Mouse (Mus musculus) stomach, embryonic 16.5 days (tissue): Measurements from ENCODE around the gene Batf. TPM values are rescaled to one million over a fixed set of nuclear protein-coding genes. Genes with fewer than 3 reads are reported as not detected.
"Not testable (repeated sequence)": the region's sequence is repeated elsewhere in the genome, so short reads cannot be mapped to it uniquely, and the experiment has no call there.

Source experiments
- ATAC-seq: fragments of 200-750 bp; cut with Nextera tagmentation; 2 replicates; pipeline ENCODE4 v1.8.0; 2017; ENCODE audit warnings: moderate number of reproducible peaks, moderate TSS enrichment; ENCODE audit not compliant: insufficient read depth, low FRiP score
- H3K27ac ChIP-seq: fragments of 300-500 bp; sonication (generic); 2 replicates; pipeline ENCODE4 v1.5.1; 2014; ENCODE audit warnings: low read length
- H3K27me3 ChIP-seq: fragments of 300-500 bp; sonication (generic); 2 replicates; pipeline ENCODE4 v1.6.1; 2014; ENCODE audit warnings: low read length, control low read depth, mixed read lengths; ENCODE audit not compliant: control insufficient read depth, insufficient read depth
- H3K36me3 ChIP-seq: fragments of 300-500 bp; sonication (generic); 2 replicates; pipeline ENCODE4 v1.6.1; 2014; ENCODE audit warnings: low read length; ENCODE audit not compliant: control insufficient read depth, insufficient read depth
- H3K4me1 ChIP-seq: fragments of 300-500 bp; sonication (generic); 2 replicates; pipeline ENCODE4 v1.6.1; 2014; ENCODE audit warnings: low read length, control low read depth, mixed read lengths; ENCODE audit not compliant: control insufficient read depth, insufficient read depth
- H3K4me2 ChIP-seq: fragments of 300-500 bp; sonication (generic); 2 replicates; pipeline ENCODE4 v1.6.1; 2014; ENCODE audit warnings: low read depth, low read length, mixed read lengths
- H3K4me3 ChIP-seq: fragments of 300-500 bp; sonication (generic); replicated peaks from 2 replicates; pipeline ENCODE4 v1.5.1; 2014; ENCODE audit warnings: mild to moderate bottlenecking, low read length
- H3K9ac ChIP-seq: fragments of 300-500 bp; sonication (generic); 2 replicates; pipeline ENCODE4 v1.6.1; 2014; ENCODE audit warnings: low read length
- H3K9me3 ChIP-seq: fragments of 300-500 bp; sonication (generic); replicated peaks from 2 replicates; pipeline ENCODE4 v1.6.1; 2016; ENCODE audit warnings: low read length, control low read depth; ENCODE audit not compliant: control insufficient read depth
- WGBS: fragments of 180-500 bp; shearing (Covaris S2); extraction: QIAGEN DNeasy Blood & Tissue Kit; methylation state at CpG from one replicate; pipeline ENCODE4 v1.1.7; 2014; 5-methylcytosine and 5-hydroxymethylcytosine counted together
- polyA plus RNA-seq: library from polyadenylated mRNA; unstranded; fragments of >200 nt; fragmentation: Nextera tagmentation; extraction: Ambion mirVana; gene quantifications from 2 replicates; pipeline ENCODE4 v1.2.1, GENCODE M21; 2015

Gene Batf
- polyA plus RNA-seq, 1 experiment from 2014 or later: 4.6 TPM

DNA sequence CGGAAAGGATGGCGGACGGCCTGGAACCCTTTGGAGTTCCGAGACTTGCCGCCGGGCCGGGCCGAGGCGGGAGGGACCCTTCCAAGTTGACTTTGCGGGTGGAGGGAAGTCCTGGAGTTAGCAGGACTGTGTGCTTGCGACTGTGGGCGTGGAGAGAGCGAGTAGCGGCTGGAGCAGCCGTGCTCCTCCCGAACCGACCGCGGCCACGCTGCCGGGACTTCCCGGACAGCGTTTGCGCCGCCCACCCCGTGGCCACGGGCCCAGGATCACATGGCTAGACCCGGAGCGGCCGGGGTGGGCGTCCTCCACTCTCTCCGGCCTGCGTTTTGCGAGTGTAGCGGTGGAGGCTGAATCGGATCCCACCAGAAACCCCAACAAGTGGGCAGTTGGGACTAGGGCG is 11.7 kb downstream of the Batf start:
- peak overlapping the region; percentile 49 for H3K4me2 ChIP-seq
- peak overlapping the region; percentile 31 for H3K4me3 ChIP-seq
- H3K4me1 ChIP-seq, H3K9me3 ChIP-seq, H3K27ac ChIP-seq, H3K36me3 ChIP-seq, H3K27me3 ChIP-seq: not testable (repeated sequence)
- peak; percentile 93 for ATAC-seq
- WGBS: 21% methylated on average over 13 of the region's 37 CpGs
- H3K9ac ChIP-seq: peak overlapping the region; percentile 52; the same call in 1 of the 2 replicates

DNA sequence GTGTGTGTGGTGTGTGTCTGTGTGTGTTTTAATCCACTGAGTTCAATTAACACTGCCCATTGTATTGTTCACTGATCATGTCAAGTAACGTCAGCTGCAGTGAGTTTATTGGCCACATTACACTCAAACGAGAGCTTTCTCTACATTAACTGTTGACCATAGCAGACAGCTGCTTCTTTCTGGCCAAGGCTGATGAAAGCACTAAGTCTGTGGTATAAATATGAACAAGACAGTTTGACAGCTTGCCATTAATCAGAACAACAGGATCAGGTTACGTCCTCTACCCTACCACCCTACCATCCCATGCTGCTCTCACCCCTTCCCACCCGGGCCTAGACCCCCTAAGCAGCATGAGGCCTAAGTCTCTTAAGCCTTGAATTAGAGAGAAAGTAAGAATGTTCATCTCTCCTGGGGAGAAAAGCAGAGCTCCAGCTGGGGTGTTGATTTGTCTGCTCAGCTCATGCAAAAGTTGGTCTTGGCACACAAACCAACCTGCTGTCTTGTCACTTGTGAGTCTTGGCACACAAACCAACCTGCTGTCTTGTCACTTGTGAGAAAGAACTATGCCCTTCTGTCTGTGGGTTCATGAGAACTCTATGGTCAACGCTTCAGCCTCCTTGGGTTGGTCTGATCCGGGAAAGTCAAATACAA is 13.8 kb downstream of the Batf start:
- no peak overlapping the region for H3K27ac ChIP-seq

DNA sequence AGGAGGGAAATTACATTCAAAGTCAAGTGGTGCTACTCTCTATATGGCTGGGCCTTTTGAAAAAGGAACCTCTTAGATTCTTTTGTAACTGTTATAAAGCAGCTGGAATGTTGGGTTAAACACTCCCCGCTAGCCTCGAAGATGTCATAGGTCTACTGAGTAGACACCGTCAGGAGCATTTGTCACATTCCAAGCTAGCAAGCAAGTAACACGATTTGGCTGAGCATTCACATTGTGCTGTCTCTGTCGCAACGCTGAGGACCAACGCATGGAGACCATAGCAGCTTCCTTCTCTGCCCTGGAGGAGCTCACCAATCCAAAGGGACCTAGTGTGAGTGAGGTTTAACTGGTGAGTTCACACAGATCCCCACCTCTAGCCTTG is 14.4 kb downstream of the Batf start:
- H3K9me3 ChIP-seq: no peaks in the 10 kb centered on the region
- 66% methylated on average over 7 of the region's 7 CpGs for WGBS
- H3K9ac ChIP-seq: no peak overlapping the region
- H3K27me3 ChIP-seq: no peaks in the 10 kb centered on the region
- H3K4me1 ChIP-seq: peaks cover 10% of the 10 kb centered on the region; the same call in 1 of the 2 replicates
- no peak for ATAC-seq
- no peak overlapping the region for H3K4me2 ChIP-seq
- H3K36me3 ChIP-seq: no peaks in the 10 kb centered on the region
- no peak overlapping the region for H3K4me3 ChIP-seq
- no peak overlapping the region for H3K27ac ChIP-seq

More for the DNA sequence above, 13.8 kb downstream of the Batf start:
- WGBS: 66% methylated on average over 6 of the region's 6 CpGs
- H3K9ac ChIP-seq: no peak overlapping the region
- no peak overlapping the region for H3K4me2 ChIP-seq
- H3K36me3 ChIP-seq: no peaks in the 10 kb centered on the region
- peaks cover 8% of the 10 kb centered on the region; the same call in 1 of the 2 replicates for H3K4me1 ChIP-seq
- no peaks in the 10 kb centered on the region for H3K9me3 ChIP-seq
- no peak overlapping the region for H3K4me3 ChIP-seq
- no peaks in the 10 kb centered on the region for H3K27me3 ChIP-seq
- no peak for ATAC-seq

DNA sequence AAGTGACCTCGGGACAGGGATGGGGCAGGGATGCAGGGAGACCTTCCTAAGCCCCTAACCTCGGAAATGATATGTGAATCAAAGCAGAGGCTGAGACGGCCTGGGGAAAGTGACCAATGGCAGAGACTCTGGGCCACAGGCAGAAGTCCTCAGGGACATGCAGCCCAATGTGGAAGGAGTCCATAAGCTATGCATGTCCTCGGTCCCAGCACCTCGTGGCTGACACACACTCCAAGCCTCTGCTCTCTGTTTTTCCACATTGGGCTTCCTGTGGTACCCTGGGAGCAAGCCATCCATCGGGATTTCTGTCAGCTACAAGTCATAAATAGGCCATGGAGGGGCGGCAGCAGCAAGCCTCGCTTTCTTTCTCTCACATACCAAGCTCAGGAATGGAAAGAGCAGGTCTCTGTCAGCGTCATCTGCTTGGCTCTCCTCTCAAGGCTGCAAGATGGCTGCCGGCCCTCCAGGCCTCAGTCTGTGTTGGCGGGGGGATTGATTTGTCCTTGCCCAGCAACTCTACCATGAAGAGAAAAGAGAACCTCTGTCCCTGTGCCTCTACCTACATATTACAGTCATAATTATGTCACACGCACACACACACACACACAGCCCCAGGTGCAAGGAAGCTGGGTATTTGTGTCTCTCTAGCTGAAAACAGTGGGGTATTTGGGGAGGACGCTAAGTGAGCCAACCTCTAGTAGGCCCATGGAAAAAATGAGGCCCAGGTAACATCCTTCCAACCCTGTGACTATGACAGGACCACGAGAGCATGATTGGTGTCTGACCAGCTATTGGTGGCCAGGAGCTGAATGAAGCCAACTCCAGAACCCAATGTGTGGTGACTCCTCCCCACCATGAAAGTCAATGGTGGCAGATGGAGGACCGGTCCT is 15.9 kb downstream of the Batf start:
- no peaks in the 10 kb centered on the region for H3K36me3 ChIP-seq
- no peaks in the 10 kb centered on the region for H3K27me3 ChIP-seq
- H3K9me3 ChIP-seq: no peaks in the 10 kb centered on the region
- peaks cover 12% of the 10 kb centered on the region for H3K4me1 ChIP-seq
- no peak overlapping the region for H3K27ac ChIP-seq
- no peak overlapping the region for H3K4me2 ChIP-seq
- no peak overlapping the region for H3K9ac ChIP-seq
- 74% methylated on average over 15 of the region's 15 CpGs for WGBS
- ATAC-seq: no peak
- H3K4me3 ChIP-seq: no peak overlapping the region

DNA sequence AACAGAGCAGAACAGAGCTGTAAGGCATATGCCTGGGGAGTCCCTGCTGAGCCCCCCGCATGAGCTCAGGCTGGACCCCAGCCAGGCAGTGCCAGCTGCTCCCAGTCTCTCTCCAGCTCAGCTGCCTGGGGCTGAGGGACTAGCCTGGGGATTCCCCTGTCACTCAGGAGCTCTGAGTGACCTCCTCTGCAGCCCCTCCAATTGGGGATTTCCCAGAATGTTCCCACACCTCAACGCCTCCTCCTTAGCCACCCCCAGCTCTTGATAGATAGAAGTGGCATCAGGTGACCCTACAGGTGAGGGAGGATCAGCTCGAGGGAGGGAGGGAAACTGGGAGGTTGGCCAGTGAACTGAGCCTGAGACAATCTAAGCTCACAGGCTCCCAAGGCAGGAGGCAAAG is 17.0 kb downstream of the Batf start:
- no peaks in the 10 kb centered on the region for H3K9me3 ChIP-seq
- no peaks in the 10 kb centered on the region for H3K36me3 ChIP-seq
- H3K4me2 ChIP-seq: no peak overlapping the region
- no peaks in the 10 kb centered on the region for H3K27me3 ChIP-seq
- no peak overlapping the region for H3K9ac ChIP-seq
- no peak for ATAC-seq
- H3K4me1 ChIP-seq: peaks cover 12% of the 10 kb centered on the region
- no peak overlapping the region for H3K27ac ChIP-seq
- no peak overlapping the region for H3K4me3 ChIP-seq
- 66% methylated on average over 3 of the region's 3 CpGs for WGBS

DNA sequence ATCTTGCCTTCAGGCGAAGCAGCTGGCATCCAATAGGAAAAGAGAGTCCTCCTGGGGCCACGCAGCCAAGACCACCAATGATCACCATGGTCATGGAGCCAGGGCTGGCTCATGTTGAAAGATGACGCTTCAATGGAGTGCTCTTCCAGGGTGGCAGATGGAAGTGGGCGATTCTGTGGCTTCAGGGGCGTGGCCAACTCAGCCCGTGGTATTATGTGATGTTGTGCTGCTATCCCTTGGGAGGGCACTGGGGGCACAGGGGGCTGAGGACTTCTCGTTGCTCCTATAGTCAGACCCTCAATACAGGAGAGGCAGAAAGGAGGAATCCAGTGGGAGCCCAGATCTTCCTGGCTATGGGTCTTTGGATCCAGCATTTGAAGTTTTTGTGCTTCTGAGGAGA is 18.1 kb downstream of the Batf start:
- Histone ChIP-seq H3K4me1 (peaks cover 12% of the 10 kb centered on the region), H3K27ac (peak overlapping the region; percentile 93), H3K4me3 (no peak overlapping the region), H3K9ac (no peak overlapping the region), H3K4me2 (no peak overlapping the region), H3K27me3 (no peaks in the 10 kb centered on the region), H3K36me3 (no peaks in the 10 kb centered on the region), H3K9me3 (no peaks in the 10 kb centered on the region)
- ATAC-seq: no peak
- 72% methylated on average over 7 of the region's 7 CpGs for WGBS

DNA sequence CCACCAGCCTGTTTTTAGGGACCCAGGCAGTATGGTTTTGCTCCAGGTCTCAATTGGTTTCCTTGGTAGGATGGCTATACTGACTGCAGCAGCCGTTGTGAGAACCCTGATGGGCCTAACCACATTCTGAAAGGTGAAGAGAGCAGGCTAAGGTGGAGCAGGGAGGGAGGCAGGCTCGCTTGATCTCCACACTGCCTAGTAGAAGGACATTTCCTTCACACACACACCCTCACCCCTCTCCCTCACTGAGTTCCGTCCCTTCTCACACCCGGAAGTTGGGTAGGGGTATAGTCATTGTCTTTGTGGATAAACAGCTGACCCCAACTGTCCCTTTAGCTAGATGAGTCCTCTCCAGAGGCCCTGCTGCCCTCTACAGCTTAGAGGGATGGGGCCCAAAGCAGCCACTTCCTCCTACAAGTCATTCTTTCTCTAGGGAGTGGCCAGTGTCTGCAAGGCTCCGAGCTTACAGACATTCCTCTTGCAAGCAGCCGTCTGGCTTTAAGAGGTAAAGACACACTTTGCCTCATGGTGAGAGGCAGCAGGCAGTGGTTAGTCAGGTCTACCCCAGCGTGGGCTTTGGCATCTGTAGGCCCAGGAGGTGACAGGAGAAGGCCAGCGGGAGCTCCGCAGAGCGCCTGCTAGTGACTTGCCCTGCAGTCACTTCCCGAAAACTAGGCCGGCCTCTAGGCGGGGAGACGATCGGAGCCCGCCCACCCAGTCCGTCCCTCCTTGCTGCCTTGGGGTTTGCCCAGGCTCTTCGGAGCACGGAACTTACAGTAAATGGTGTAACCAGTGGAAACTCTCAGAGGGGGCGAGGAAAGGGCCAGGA is 18.7 kb downstream of the Batf start:
- H3K36me3 ChIP-seq: no peaks in the 10 kb centered on the region
- peak overlapping the region; percentile 78 for H3K9ac ChIP-seq
- peaks cover 12% of the 10 kb centered on the region for H3K4me1 ChIP-seq
- peak overlapping the region; percentile 93 for H3K27ac ChIP-seq
- peak overlapping the region; percentile 55 for H3K4me3 ChIP-seq
- no peaks in the 10 kb centered on the region for H3K9me3 ChIP-seq
- 8% methylated on average over 20 of the region's 20 CpGs for WGBS
- ATAC-seq: peak; percentile 90
- H3K4me2 ChIP-seq: peak overlapping the region; percentile 94
- H3K27me3 ChIP-seq: no peaks in the 10 kb centered on the region

DNA sequence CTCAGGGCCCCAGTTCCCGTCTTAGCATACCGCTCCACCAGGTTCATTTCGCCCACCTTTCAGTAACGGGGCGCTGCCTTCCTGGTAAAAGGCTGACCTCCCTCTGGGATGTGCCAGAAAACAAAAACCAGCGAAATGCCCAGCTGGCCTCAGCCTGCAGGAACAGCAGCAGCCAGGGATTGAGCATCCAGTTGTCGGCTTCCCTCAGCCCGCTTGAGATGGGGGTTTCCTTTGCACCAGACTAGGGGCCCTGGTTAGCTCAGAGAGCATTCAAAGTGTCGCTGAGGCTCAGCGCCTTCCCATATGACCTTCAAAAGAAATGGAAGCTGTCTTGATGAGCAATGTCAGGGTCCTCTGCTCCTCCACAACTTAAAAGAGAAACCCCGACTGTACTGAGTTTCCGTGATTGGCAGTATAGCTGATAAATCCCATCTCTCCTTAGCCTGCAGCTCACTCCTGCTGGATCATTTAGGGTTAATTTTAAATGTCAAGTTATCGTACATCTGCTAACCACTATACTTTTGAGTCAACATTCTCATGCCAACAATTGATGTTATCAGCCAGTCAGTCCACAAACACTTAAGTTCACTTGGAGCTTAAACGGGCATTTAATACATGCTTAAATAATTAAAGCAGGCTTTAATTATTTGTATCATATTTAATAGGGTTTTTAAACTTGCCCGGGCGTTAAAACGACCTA is 19.5 kb downstream of the Batf start:
- H3K27ac ChIP-seq: peak overlapping the region; percentile 93
- H3K36me3 ChIP-seq: no peaks in the 10 kb centered on the region
- H3K27me3 ChIP-seq: no peaks in the 10 kb centered on the region
- H3K4me1 ChIP-seq: peaks cover 12% of the 10 kb centered on the region
- peak; percentile 4; the same call in 1 of the 2 replicates for ATAC-seq
- WGBS: 20% methylated on average over 17 of the region's 17 CpGs
- peak overlapping the region; percentile 78 for H3K9ac ChIP-seq
- H3K9me3 ChIP-seq: no peaks in the 10 kb centered on the region
- H3K4me2 ChIP-seq: peak overlapping the region; percentile 94
- peak overlapping the region; percentile 55 for H3K4me3 ChIP-seq
